Mouse (Mus musculus): ENCODE data around the gene Cd63. TPM values are rescaled to one million over a fixed set of nuclear protein-coding genes. Genes with fewer than 3 reads are reported as not detected.

Cd63 gene
- polyA plus RNA-seq, 1 experiment, result 130 TPM

DNA sequence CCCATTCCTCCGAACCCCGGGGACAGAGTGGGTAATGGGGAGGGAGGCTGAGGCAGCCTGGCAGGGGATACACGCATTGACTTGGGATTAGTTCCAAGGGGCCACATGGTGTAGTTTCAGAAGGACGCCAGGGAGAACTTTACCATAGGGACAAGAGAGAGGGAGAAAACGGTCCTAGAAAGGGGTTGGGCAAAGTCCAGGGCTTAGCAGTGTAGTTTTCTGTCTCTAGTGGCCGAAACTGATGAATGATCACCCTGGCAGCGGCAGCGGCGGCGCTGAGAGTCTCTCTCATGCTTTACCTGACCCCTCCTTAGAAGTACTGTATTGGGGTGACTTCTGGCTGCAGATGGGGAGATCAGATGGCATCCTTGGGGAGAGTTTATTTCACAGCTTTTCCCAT, 57.6 kb downstream of the Cd63 start:
- Histone ChIP-seq H3K27ac (ENCODE audit: insufficient read depth, low read length) (no peak overlapping the region), H3K9me3 (replicated peaks; ENCODE audit: control insufficient read depth, insufficient read depth, low read length, poor library complexity, severe bottlenecking) (no peaks in the 10 kb centered on the region), H3K4me1 (ENCODE audit: control insufficient read depth, insufficient read depth, low read length) (no peaks in the 10 kb centered on the region), H3K36me3 (ENCODE audit: control insufficient read depth, insufficient read depth, low read length, poor library complexity, severe bottlenecking) (no peaks in the 10 kb centered on the region), H3K9ac (ENCODE audit: low read depth, poor library complexity, severe bottlenecking) (no peak overlapping the region), H3K4me3 (ENCODE audit: low read depth, low read length) (no peak overlapping the region), H3K27me3 (ENCODE audit: control insufficient read depth, insufficient read depth, low read length, poor library complexity, severe bottlenecking) (no peaks in the 10 kb centered on the region)
- TF ChIP-seq POLR2A (IDR thresholded peaks at IDR 0.05; ENCODE audit: insufficient read depth, low read length), result no peak
- TF ChIP-seq EP300 (IDR thresholded peaks at IDR 0.05; ENCODE audit: insufficient read depth, low read depth, low read length), result no peak
- TF ChIP-seq CTCF (IDR thresholded peaks at IDR 0.05; ENCODE audit: low read depth, low read length), result no peak

DNA sequence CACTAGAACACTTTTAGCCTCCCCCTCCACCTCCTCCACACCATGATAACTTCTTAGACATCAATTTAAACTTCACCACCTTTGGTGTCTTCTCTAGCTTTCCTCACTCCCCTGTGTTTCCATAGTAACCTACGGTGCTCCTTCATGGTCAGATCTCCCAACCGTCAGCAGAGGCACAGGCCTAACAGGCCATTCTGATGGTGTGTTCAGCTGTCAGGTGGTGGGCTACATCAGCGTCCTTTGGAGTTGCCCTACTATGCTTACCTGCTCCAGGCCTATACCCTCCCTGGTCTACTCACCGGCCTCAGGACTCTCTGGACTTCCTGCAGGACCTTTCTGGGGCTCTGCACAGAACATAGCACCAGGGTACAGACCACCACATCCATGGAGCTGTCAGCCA, 59.4 kb downstream of the Cd63 start:
- H3K9ac ChIP-seq (ENCODE audit: low read depth, poor library complexity, severe bottlenecking), result no peak overlapping the region
- no peak overlapping the region for H3K27ac ChIP-seq (ENCODE audit: insufficient read depth, low read length)
- no peak overlapping the region for H3K4me3 ChIP-seq (ENCODE audit: low read depth, low read length)
- no peaks in the 10 kb centered on the region for H3K9me3 ChIP-seq (replicated peaks; ENCODE audit: control insufficient read depth, insufficient read depth, low read length, poor library complexity, severe bottlenecking)
- no peaks in the 10 kb centered on the region for H3K4me1 ChIP-seq (ENCODE audit: control insufficient read depth, insufficient read depth, low read length)
- no peaks in the 10 kb centered on the region for H3K36me3 ChIP-seq (ENCODE audit: control insufficient read depth, insufficient read depth, low read length, poor library complexity, severe bottlenecking)
- TF ChIP-seq CTCF (IDR thresholded peaks at IDR 0.05; ENCODE audit: low read depth, low read length), result no peak
- no peak for TF ChIP-seq POLR2A (IDR thresholded peaks at IDR 0.05; ENCODE audit: insufficient read depth, low read length)
- no peak for TF ChIP-seq EP300 (IDR thresholded peaks at IDR 0.05; ENCODE audit: insufficient read depth, low read depth, low read length)
- no peaks in the 10 kb centered on the region for H3K27me3 ChIP-seq (ENCODE audit: control insufficient read depth, insufficient read depth, low read length, poor library complexity, severe bottlenecking)

DNA sequence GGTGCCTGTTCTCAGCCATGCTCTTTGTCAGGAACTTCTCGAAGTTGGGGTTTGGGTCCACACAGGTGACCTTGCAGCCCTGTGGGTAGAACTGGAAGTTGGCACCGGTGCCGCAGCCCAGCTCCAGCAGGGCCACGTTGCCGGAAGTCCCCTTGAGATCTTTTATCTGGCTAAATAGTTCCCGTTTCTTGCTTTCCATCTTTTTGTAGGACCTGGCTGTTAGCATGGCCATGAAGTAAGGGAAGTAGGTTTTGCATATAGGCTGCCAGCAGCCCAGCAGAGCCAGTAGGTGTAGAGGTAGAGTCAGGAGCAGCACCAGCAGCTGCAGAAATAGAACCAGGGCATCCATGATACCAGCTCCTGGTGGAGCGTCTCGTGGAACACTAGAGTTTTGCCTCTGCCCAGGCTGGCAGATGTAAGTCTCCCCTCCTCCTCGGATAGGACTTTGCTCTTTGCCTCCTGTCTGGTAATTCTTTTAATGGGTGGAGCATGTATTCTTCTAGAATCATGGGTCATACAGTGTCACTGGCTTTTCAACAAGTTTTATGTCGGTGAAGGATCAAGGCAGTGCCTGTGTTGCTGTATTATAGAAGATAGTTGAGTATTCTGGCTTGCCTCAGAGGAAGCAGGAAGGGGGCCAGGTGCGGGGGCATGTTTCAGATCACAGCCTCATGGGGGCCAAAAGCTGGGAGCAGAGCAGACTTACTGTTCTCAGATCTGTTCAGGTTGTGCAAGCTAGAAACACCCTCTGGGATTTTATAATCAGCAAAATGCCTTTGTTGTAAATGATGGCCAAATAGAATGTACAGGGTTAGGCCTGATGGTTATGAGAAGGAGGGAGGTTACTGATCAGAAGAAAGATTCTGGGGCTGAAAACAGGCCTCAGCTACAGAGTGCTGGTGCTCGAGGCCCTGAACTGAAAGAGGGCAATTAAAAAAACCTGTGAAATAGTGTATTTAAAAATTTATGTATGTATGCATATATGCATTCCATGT, 60.1 kb downstream of the Cd63 start, which contains the start of gene Mettl7b:
Mettl7b (minus strand) TSS at position 399 of the 995 bp plus-strand sequence.
- no peaks in the 10 kb centered on the region for H3K4me1 ChIP-seq (ENCODE audit: control insufficient read depth, insufficient read depth, low read length)
- no peak within 1 kb of the TSS for H3K9ac ChIP-seq (ENCODE audit: low read depth, poor library complexity, severe bottlenecking)
- no peaks in the 10 kb centered on the region for H3K27me3 ChIP-seq (ENCODE audit: control insufficient read depth, insufficient read depth, low read length, poor library complexity, severe bottlenecking)
- H3K27ac ChIP-seq (ENCODE audit: insufficient read depth, low read length), result no peak within 1 kb of the TSS
- H3K36me3 ChIP-seq (ENCODE audit: control insufficient read depth, insufficient read depth, low read length, poor library complexity, severe bottlenecking), result no peaks in the 10 kb centered on the region
- TF ChIP-seq CTCF (IDR thresholded peaks at IDR 0.05; ENCODE audit: low read depth, low read length), result no peak
- TF ChIP-seq EP300 (IDR thresholded peaks at IDR 0.05; ENCODE audit: insufficient read depth, low read depth, low read length), result no peak
- no peak for TF ChIP-seq POLR2A (IDR thresholded peaks at IDR 0.05; ENCODE audit: insufficient read depth, low read length)
- no peak within 1 kb of the TSS for H3K4me3 ChIP-seq (ENCODE audit: low read depth, low read length)
- H3K9me3 ChIP-seq (replicated peaks; ENCODE audit: control insufficient read depth, insufficient read depth, low read length, poor library complexity, severe bottlenecking), result no peaks in the 10 kb centered on the region

Other genes with a start within 250 kb of the Cd63 start
- 14.3 and 14.4 TPM in 2 replicates for gene Suox, start 226.9 kb upstream of the Cd63 start, polyA plus RNA-seq (2011; ENCODE audit: insufficient read depth, insufficient read length, low read depth, missing spikeins)
- gene Rab5b, start 204.7 kb upstream of the Cd63 start, polyA plus RNA-seq (2011; ENCODE audit: insufficient read depth, insufficient read length, low read depth, missing spikeins), result 79.0 and 83.6 TPM in 2 replicates
- 3.0 TPM in 2 replicates for gene Pmel, start 196.8 kb upstream of the Cd63 start, polyA plus RNA-seq (2011; ENCODE audit: insufficient read depth, insufficient read length, low read depth, missing spikeins)
- gene Cdk2, start 196.0 kb upstream of the Cd63 start, polyA plus RNA-seq (2011; ENCODE audit: insufficient read depth, insufficient read length, low read depth, missing spikeins), result 81.4 and 82.7 TPM in 2 replicates
- 44.7 and 46.7 TPM in 2 replicates for gene Dgka, start 156.1 kb upstream of the Cd63 start, polyA plus RNA-seq (2011; ENCODE audit: insufficient read depth, insufficient read length, low read depth, missing spikeins)
- gene Pym1, start 153.1 kb upstream of the Cd63 start, polyA plus RNA-seq (2011; ENCODE audit: insufficient read depth, insufficient read length, low read depth, missing spikeins), result 53.8 and 56.0 TPM in 2 replicates
- 0.46 and 1.5 TPM in 2 replicates for gene Mmp19, start 110.1 kb upstream of the Cd63 start, polyA plus RNA-seq (2011; ENCODE audit: insufficient read depth, insufficient read length, low read depth, missing spikeins)
- gene Dnajc14, start 96.9 kb upstream of the Cd63 start, polyA plus RNA-seq (2011; ENCODE audit: insufficient read depth, insufficient read length, low read depth, missing spikeins), result 41.3 and 45.5 TPM in 2 replicates
- gene Tmem198b, start 96.6 kb upstream of the Cd63 start, polyA plus RNA-seq (2011; ENCODE audit: insufficient read depth, insufficient read length, low read depth, missing spikeins), result 12.3 and 12.6 TPM in 2 replicates
- gene Sarnp, start 83.7 kb upstream of the Cd63 start, polyA plus RNA-seq (2011; ENCODE audit: insufficient read depth, insufficient read length, low read depth, missing spikeins), result 269 and 288 TPM in 2 replicates
- gene Ormdl2, start 79.3 kb upstream of the Cd63 start, polyA plus RNA-seq (2011; ENCODE audit: insufficient read depth, insufficient read length, low read depth, missing spikeins), result 63.2 and 69.2 TPM in 2 replicates
- gene Gdf11, start 9.3 kb upstream of the Cd63 start, polyA plus RNA-seq (2011; ENCODE audit: insufficient read depth, insufficient read length, low read depth, missing spikeins), result 2.8 and 3.0 TPM in 2 replicates
- 3.5 and 3.9 TPM in 2 replicates for gene Rdh5, start 21.9 kb downstream of the Cd63 start, polyA plus RNA-seq (2011; ENCODE audit: insufficient read depth, insufficient read length, low read depth, missing spikeins)
- gene Bloc1s1, start 23.0 kb downstream of the Cd63 start, polyA plus RNA-seq (2011; ENCODE audit: insufficient read depth, insufficient read length, low read depth, missing spikeins), result 36.7 and 44.5 TPM in 2 replicates
- gene Itga7, start 32.8 kb downstream of the Cd63 start, polyA plus RNA-seq (2011; ENCODE audit: insufficient read depth, insufficient read length, low read depth, missing spikeins), result 1.6 and 3.2 TPM in 2 replicates
- not detected in 2 replicates for gene Mettl7b, start 60.0 kb downstream of the Cd63 start, polyA plus RNA-seq (2011; ENCODE audit: insufficient read depth, insufficient read length, low read depth, missing spikeins)
- not detected in 2 replicates for gene Olfr9, start 88.4 kb downstream of the Cd63 start, polyA plus RNA-seq (2011; ENCODE audit: insufficient read depth, insufficient read length, low read depth, missing spikeins)
- gene Olfr763, start 109.8 kb downstream of the Cd63 start, polyA plus RNA-seq (2011; ENCODE audit: insufficient read depth, insufficient read length, low read depth, missing spikeins), result not detected in 2 replicates
- gene Olfr764-ps1, start 138.9 kb downstream of the Cd63 start, polyA plus RNA-seq (2011; ENCODE audit: insufficient read depth, insufficient read length, low read depth, missing spikeins), result not detected in 2 replicates
- gene Olfr765, start 149.0 kb downstream of the Cd63 start, polyA plus RNA-seq (2011; ENCODE audit: insufficient read depth, insufficient read length, low read depth, missing spikeins), result not detected in 2 replicates
- gene Olfr766-ps1, start 168.0 kb downstream of the Cd63 start, polyA plus RNA-seq (2011; ENCODE audit: insufficient read depth, insufficient read length, low read depth, missing spikeins), result not detected in 2 replicates
- not detected in 2 replicates for gene Olfr767, start 181.9 kb downstream of the Cd63 start, polyA plus RNA-seq (2011; ENCODE audit: insufficient read depth, insufficient read length, low read depth, missing spikeins)
- not detected in 2 replicates for gene Olfr768, start 198.4 kb downstream of the Cd63 start, polyA plus RNA-seq (2011; ENCODE audit: insufficient read depth, insufficient read length, low read depth, missing spikeins)
- not detected in 2 replicates for gene Olfr769, start 216.9 kb downstream of the Cd63 start, polyA plus RNA-seq (2011; ENCODE audit: insufficient read depth, insufficient read length, low read depth, missing spikeins)
- gene Olfr770, start 238.0 kb downstream of the Cd63 start, polyA plus RNA-seq (2011; ENCODE audit: insufficient read depth, insufficient read length, low read depth, missing spikeins), result not detected in 2 replicates

Measured in ES-Bruce4 (cell line).